Mouse (Mus musculus) 3T3-L1 (cell line): Measurements from ENCODE around the gene 2900026A02Rik.

Source experiments
- DNase-seq: peaks from one replicate; pipeline ENCODE4 v3.0.0-alpha.2; 2015; ENCODE audit warnings: low read depth, low spot score

The 2900026A02Rik gene

GRCm38 (mm10) chr5:113150871-113151553 lies 70.0 kb downstream of the 2900026A02Rik start:
- no peak for DNase-seq

- no peak for DNase-seq
These were observed 72.0 kb downstream of the 2900026A02Rik start for GRCm38 (mm10) chr5:113149052-113149451.

DNA sequence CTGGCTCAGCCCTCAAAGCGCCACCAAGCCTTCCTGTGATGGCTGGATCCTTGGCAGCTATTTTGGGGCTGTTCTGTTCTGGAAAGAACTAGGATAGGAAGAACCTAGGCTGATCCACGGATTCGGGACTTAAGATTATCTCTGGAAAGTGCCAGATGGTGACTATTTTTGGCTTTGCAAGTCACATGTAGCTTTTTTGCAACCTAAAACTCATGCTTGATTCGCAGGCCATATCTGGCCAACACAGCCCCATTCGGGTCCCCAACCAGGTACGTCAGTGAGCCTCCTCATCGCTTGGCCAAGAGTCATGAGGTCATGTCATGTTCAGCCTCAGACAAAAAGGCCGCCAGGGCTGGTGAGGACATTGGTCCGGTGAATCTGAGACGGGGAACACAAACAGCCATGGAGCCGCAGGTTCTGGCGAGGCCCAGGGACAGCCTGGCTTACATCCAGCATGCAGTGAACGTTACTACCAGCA lies 73.0 kb downstream of the 2900026A02Rik start:
- no peak for DNase-seq

DNA sequence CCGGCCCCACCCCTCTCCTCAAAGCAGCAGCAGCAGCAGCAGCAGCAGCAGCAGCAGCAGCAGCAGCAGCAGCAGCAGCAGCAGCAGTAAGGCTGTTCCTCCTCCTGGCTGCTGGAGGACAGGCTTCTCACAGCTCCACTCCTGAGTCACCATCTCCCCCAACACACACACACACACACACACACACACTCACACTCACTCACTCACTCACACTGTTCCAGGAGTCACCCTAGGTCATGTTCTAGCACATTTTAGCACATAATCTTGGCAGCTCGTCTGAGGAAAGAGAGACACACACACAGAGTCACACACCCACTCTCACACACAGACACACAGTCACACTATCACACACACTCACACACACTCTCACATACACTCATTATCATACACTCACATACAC lies 74.4 kb downstream of the 2900026A02Rik start:
- no peak for DNase-seq

GRCm38 (mm10) chr5:113145171-113145570 lies 75.9 kb downstream of the 2900026A02Rik start:
- no peak for DNase-seq

DNA sequence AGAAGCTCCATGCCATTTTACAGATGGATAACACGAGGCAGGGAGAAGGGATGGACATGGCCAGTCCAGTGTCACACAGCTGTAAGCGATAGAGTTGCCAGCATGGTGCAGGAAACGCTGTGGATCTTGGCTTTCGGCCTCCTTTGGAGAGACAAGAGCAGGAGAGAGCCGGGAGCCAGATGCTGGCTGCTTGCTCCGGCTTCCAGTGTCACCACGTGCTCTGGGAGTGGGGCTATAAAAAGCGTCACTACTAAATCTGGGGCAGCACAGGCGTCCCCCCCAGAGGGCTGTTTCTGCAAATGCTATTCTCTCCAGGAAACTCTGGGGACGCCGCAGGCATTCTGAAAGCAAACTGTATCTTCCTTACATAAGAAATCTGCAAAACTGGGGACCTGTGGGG lies 78.5 kb downstream of the 2900026A02Rik start:
- no peak for DNase-seq

- no peak for DNase-seq
These were observed 79.0 kb downstream of the 2900026A02Rik start for GRCm38 (mm10) chr5:113142018-113142417.

- DNase-seq = no peak
These were observed 80.2 kb downstream of the 2900026A02Rik start for GRCm38 (mm10) chr5:113140872-113141271.

GRCm38 (mm10) chr5:113140051-113140450 lies 81.0 kb downstream of the 2900026A02Rik start:
- DNase-seq = no peak

DNA sequence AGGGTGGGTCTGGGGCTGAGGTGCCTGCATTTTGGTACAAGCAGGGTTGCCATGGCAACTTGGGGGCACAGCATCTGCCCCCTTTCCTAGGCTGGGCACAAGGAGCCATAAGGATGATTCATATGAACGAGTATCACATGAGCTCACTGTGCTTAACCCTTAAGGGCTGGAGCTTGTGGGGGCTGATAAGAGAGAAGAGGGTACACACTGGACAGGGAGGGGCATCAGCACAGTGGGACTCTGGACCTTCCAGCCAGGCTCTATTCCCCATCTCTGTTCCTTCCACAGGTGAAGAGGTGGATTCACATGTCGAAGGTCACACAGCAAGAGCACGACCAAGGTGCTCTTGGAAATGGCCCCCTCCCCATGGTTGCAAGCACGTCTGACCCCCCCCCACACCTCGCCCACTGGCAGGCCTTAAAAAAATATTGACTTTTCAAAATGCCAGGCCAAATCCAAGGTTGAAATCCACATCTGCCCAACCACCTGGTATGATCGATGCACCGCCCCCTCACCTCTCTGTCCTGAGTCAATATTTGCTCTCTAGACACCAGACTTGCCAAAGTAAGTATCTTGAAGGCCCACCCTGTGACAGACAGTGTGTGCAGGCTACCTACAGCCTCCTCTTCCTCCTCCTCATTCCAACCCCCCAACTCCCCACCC lies 81.8 kb downstream of the 2900026A02Rik start:
- no peak for DNase-seq

GRCm38 (mm10) chr5:113138319-113139063 lies 82.5 kb downstream of the 2900026A02Rik start:
- no peak for DNase-seq

- no peak for DNase-seq
These were observed 83.2 kb downstream of the 2900026A02Rik start for GRCm38 (mm10) chr5:113137691-113138318.

DNA sequence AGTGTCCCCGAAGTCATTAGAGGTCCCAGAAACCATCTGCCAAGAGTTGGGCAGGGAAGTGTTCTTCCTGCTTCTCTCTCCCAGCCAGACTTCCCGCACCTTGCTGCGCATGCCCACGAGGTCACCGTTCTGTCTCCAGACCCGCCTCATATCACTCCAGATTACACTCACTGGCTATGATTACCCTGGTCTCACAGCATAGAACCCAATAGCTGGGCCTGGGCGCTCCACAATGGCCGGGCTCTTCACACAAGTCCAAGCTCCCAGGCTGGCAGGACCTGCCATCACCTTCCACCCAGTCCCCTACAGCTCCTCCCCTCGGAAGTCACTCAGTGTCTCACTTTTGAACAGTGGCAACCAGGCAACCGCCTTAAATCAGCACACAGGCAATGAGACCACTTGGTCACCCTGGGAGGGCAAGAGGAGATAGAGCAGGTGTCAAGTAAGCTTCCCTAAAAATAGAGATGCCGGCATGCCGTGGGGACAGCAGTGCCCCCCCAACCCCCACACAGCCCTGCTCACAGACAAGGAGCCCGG lies 84.0 kb downstream of the 2900026A02Rik start:
- DNase-seq = no peak

DNA sequence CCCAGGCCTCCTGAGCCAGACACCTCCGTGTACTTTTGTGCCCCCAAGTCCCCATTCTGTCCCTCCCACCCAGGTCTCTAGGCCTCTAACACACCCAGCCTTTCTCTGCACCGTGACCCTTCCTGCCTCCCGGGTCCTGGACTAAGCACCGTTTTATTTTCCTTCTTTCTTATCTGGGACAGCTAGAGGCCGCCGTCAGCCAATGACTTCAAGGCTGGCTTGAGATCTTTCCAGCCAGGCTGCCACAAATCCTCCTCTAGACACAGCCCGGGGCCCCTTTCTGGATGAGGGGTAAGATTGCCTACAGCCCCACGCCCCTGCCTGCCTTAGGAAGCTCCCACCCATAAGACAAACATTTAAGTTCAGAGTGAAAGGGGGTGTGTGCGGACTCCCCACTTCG lies 85.5 kb downstream of the 2900026A02Rik start:
- no peak for DNase-seq

GRCm38 (mm10) chr5:113133722-113134710 lies 87.0 kb downstream of the 2900026A02Rik start:
- DNase-seq = no peak

DNA sequence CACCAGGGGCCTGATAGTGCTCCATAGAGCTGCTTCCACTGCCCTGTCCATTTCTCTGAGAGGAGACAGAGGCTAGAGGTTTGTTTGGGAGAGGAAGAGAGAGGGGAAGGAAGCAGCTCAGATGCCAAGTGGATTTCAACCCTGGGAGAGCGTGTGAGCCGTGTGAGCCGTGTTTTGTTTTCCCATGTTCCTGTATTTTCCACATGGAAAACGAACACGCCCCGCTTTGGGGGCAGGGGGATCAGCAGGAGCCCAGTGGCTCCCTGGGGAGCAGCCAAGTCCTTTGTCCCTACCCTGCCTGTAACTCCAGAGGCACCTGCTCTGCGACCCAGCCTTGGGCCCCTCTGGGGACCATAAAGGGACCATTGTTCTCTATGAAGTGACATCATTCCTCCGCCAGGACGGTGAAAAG lies 88.0 kb downstream of the 2900026A02Rik start:
- DNase-seq = no peak

DNA sequence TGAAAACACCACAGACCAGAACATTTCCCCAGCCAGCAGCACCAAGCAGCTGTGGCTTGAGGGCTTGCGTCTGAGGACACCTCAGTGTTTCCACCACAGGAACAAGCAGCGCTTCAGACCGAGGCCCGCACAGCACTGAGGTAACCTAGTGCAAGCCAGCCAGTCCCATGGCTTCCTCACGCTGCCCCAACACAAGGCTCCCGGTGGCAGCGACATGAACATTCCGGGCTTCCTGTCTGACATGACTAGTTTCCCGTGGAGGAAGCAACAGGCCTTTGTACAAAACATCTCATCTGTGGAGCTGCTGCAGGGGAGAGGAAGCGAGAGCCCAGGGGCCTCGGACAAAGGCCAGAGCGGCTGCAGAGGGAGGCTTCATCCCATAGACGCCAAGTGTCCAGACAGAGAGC lies 88.4 kb downstream of the 2900026A02Rik start:
- no peak for DNase-seq

DNA sequence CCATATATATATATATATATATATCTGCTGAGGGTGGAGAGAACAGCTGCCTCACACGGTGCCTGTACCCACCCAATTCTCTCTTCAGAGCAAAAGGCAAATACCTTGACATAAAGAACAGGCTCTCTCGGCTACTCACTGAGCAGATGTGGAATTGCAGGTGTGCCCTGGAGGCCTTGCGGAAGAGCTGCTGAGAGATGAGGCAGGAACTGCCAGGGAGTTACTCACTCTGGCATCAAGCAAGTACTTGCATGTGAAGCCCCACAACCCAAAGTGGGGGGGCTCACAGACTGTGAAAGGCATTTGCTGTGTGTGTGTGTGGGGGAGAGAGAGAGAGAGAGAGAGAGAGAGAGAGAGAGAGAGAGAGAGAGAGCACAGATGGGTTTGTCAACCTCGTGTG lies 92.6 kb downstream of the 2900026A02Rik start:
- no peak for DNase-seq

DNA sequence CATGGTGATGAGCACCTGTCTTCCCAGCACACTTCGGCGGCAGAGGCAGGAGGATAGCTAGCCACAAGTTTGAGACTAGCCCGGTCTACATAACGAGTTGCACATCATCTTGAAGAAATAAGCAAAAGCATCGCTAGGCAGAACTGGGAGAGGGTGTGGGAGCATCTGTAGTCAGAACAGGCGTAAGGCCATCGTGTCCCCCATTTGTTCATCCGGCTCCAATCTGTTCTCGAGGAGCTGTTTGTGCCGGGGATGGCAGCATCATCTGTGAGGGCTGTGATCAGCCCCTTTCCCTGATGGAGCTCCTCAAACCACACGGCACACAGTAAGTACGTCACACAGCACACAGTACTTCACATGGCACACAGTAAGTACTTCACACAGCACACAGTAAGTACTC lies 94.6 kb downstream of the 2900026A02Rik start:
- no peak for DNase-seq

DNA sequence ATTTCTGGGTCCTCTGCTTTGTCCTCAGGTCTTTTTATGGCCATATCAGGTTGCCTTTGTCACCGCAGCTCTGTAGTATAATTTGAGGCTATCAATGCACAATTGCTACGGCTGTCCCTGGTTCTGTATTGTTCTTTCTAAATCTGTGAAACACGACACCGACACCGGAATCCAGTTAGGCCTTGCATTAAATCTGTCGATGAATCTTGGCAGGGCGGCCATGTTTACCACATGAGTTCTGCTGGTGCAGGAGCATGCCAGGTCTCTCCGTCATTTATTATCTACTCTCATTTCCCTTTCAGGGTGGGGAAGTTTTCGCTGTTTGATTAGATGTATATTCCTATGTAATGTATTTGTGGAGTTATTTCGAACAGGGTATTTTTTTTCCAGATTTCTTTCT lies 97.3 kb downstream of the 2900026A02Rik start:
- DNase-seq = no peak
